Mouse (Mus musculus): ENCODE data around the gene Sdhc. TPM values are rescaled to one million over a fixed set of nuclear protein-coding genes. Genes with fewer than 3 reads are reported as not detected.

The Sdhc gene
- polyA plus RNA-seq, 1 experiment from 2014 or later = 226 TPM

- H3K9me3 ChIP-seq (ENCODE audit: control insufficient read depth, low read length) = no peaks in the 10 kb centered on the region
- ATAC-seq = no peak
- no peak overlapping the region for H3K4me2 ChIP-seq (ENCODE audit: low read length)
- no peaks in the 10 kb centered on the region for H3K27me3 ChIP-seq (replicated peaks; ENCODE audit: control insufficient read depth, insufficient read depth, low read length)
- no peaks in the 10 kb centered on the region for H3K36me3 ChIP-seq (ENCODE audit: control insufficient read depth, insufficient read depth)
- WGBS = 71% methylated on average over 3 of the region's 3 CpGs
- no peak overlapping the region for H3K4me3 ChIP-seq (replicated peaks; ENCODE audit: low read length)
- no peak overlapping the region for H3K9ac ChIP-seq (replicated peaks; ENCODE audit: low read depth, low read length)
- H3K27ac ChIP-seq (ENCODE audit: low read length) = no peak overlapping the region
- H3K4me1 ChIP-seq (replicated peaks; ENCODE audit: control insufficient read depth, insufficient read depth, low read length) = no peaks in the 10 kb centered on the region
Observed at GRCm38 (mm10) chr1:171171138-171171537, 20.7 kb upstream of the Sdhc start.

GRCm38 (mm10) chr1:171169913-171170312 lies 19.5 kb upstream of the Sdhc start:
- H3K4me3 ChIP-seq (replicated peaks; ENCODE audit: low read length) = no peak overlapping the region
- H3K27ac ChIP-seq (ENCODE audit: low read length) = no peak overlapping the region
- H3K9ac ChIP-seq (replicated peaks; ENCODE audit: low read depth, low read length) = no peak overlapping the region
- WGBS = 69% methylated on average over 3 of the region's 3 CpGs
- H3K36me3 ChIP-seq (ENCODE audit: control insufficient read depth, insufficient read depth) = no peaks in the 10 kb centered on the region
- no peaks in the 10 kb centered on the region for H3K4me1 ChIP-seq (replicated peaks; ENCODE audit: control insufficient read depth, insufficient read depth, low read length)
- no peaks in the 10 kb centered on the region for H3K27me3 ChIP-seq (replicated peaks; ENCODE audit: control insufficient read depth, insufficient read depth, low read length)
- no peaks in the 10 kb centered on the region for H3K9me3 ChIP-seq (ENCODE audit: control insufficient read depth, low read length)
- no peak overlapping the region for H3K4me2 ChIP-seq (ENCODE audit: low read length)
- no peak for ATAC-seq

- no peak overlapping the region for H3K4me2 ChIP-seq (ENCODE audit: low read length)
- H3K4me1 ChIP-seq (replicated peaks; ENCODE audit: control insufficient read depth, insufficient read depth, low read length) = no peaks in the 10 kb centered on the region
- H3K9me3 ChIP-seq (ENCODE audit: control insufficient read depth, low read length) = no peaks in the 10 kb centered on the region
- H3K4me3 ChIP-seq (replicated peaks; ENCODE audit: low read length) = no peak overlapping the region
- no peak for ATAC-seq
- no peaks in the 10 kb centered on the region for H3K36me3 ChIP-seq (ENCODE audit: control insufficient read depth, insufficient read depth)
- H3K27ac ChIP-seq (ENCODE audit: low read length) = no peak overlapping the region
- 91% methylated on average over 12 of the region's 12 CpGs for WGBS
- no peaks in the 10 kb centered on the region for H3K27me3 ChIP-seq (replicated peaks; ENCODE audit: control insufficient read depth, insufficient read depth, low read length)
- H3K9ac ChIP-seq (replicated peaks; ENCODE audit: low read depth, low read length) = no peak overlapping the region
Observed at GRCm38 (mm10) chr1:171168906-171169305, 18.5 kb upstream of the Sdhc start.

GRCm38 (mm10) chr1:171165629-171166345 lies 15.4 kb upstream of the Sdhc start:
- Histone ChIP-seq H3K36me3 (ENCODE audit: control insufficient read depth, insufficient read depth) (no peaks in the 10 kb centered on the region), H3K9ac (replicated peaks; ENCODE audit: low read depth, low read length) (no peak overlapping the region), H3K4me1 (replicated peaks; ENCODE audit: control insufficient read depth, insufficient read depth, low read length) (no peaks in the 10 kb centered on the region), H3K9me3 (ENCODE audit: control insufficient read depth, low read length) (no peaks in the 10 kb centered on the region), H3K4me3 (replicated peaks; ENCODE audit: low read length) (no peak overlapping the region), H3K27me3 (replicated peaks; ENCODE audit: control insufficient read depth, insufficient read depth, low read length) (peaks cover 2% of the 10 kb centered on the region; the same call in 1 of the 2 replicates), H3K4me2 (ENCODE audit: low read length) (no peak overlapping the region), H3K27ac (ENCODE audit: low read length) (no peak overlapping the region)
- WGBS = 81% methylated on average over 5 of the region's 5 CpGs
- ATAC-seq = no peak

- H3K9me3 ChIP-seq (ENCODE audit: control insufficient read depth, low read length) = no peaks in the 10 kb centered on the region
- peaks cover 8% of the 10 kb centered on the region for H3K27me3 ChIP-seq (replicated peaks; ENCODE audit: control insufficient read depth, insufficient read depth, low read length)
- no peak overlapping the region for H3K27ac ChIP-seq (ENCODE audit: low read length)
- no peaks in the 10 kb centered on the region for H3K36me3 ChIP-seq (ENCODE audit: control insufficient read depth, insufficient read depth)
- no peak overlapping the region for H3K4me3 ChIP-seq (replicated peaks; ENCODE audit: low read length)
- peaks cover 4% of the 10 kb centered on the region; the same call in 1 of the 2 replicates for H3K4me1 ChIP-seq (replicated peaks; ENCODE audit: control insufficient read depth, insufficient read depth, low read length)
- H3K9ac ChIP-seq (replicated peaks; ENCODE audit: low read depth, low read length) = no peak overlapping the region
- no peak overlapping the region for H3K4me2 ChIP-seq (ENCODE audit: low read length)
- WGBS = 37% methylated on average over 3 of the region's 3 CpGs
- no peak for ATAC-seq
Observed at GRCm38 (mm10) chr1:171164258-171164657, 13.9 kb upstream of the Sdhc start.

GRCm38 (mm10) chr1:171162526-171162925 lies 12.1 kb upstream of the Sdhc start:
- no peak overlapping the region for H3K27ac ChIP-seq (ENCODE audit: low read length)
- WGBS = 87% methylated on average over 3 of the region's 3 CpGs
- ATAC-seq = no peak
- H3K9me3 ChIP-seq (ENCODE audit: control insufficient read depth, low read length) = no peaks in the 10 kb centered on the region
- H3K9ac ChIP-seq (replicated peaks; ENCODE audit: low read depth, low read length) = no peak overlapping the region
- H3K4me1 ChIP-seq (replicated peaks; ENCODE audit: control insufficient read depth, insufficient read depth, low read length) = peaks cover 4% of the 10 kb centered on the region; the same call in 1 of the 2 replicates
- no peak overlapping the region for H3K4me3 ChIP-seq (replicated peaks; ENCODE audit: low read length)
- peaks cover 14% of the 10 kb centered on the region for H3K27me3 ChIP-seq (replicated peaks; ENCODE audit: control insufficient read depth, insufficient read depth, low read length)
- H3K4me2 ChIP-seq (ENCODE audit: low read length) = no peak overlapping the region
- H3K36me3 ChIP-seq (ENCODE audit: control insufficient read depth, insufficient read depth) = no peaks in the 10 kb centered on the region

- H3K27ac ChIP-seq (ENCODE audit: low read length) = no peak overlapping the region
- H3K9me3 ChIP-seq (ENCODE audit: control insufficient read depth, low read length) = no peaks in the 10 kb centered on the region
- H3K4me3 ChIP-seq (replicated peaks; ENCODE audit: low read length) = no peak overlapping the region
- ATAC-seq = no peak
- H3K36me3 ChIP-seq (ENCODE audit: control insufficient read depth, insufficient read depth) = no peaks in the 10 kb centered on the region
- 4% methylated on average over 15 of the region's 15 CpGs for WGBS
- peak overlapping the region; percentile 30 for H3K4me2 ChIP-seq (ENCODE audit: low read length)
- H3K9ac ChIP-seq (replicated peaks; ENCODE audit: low read depth, low read length) = no peak overlapping the region
- peaks cover 4% of the 10 kb centered on the region; the same call in 1 of the 2 replicates for H3K4me1 ChIP-seq (replicated peaks; ENCODE audit: control insufficient read depth, insufficient read depth, low read length)
- H3K27me3 ChIP-seq (replicated peaks; ENCODE audit: control insufficient read depth, insufficient read depth, low read length) = peaks cover 24% of the 10 kb centered on the region
Observed at GRCm38 (mm10) chr1:171159485-171159975, 9.1 kb upstream of the Sdhc start.

- no peaks in the 10 kb centered on the region for H3K36me3 ChIP-seq (ENCODE audit: control insufficient read depth, insufficient read depth)
- peaks cover 4% of the 10 kb centered on the region; the same call in 1 of the 2 replicates for H3K4me1 ChIP-seq (replicated peaks; ENCODE audit: control insufficient read depth, insufficient read depth, low read length)
- no peak overlapping the region for H3K27ac ChIP-seq (ENCODE audit: low read length)
- no peak for ATAC-seq
- no peak overlapping the region for H3K4me3 ChIP-seq (replicated peaks; ENCODE audit: low read length)
- no peaks in the 10 kb centered on the region for H3K9me3 ChIP-seq (ENCODE audit: control insufficient read depth, low read length)
- no peak overlapping the region for H3K4me2 ChIP-seq (ENCODE audit: low read length)
- peaks cover 24% of the 10 kb centered on the region for H3K27me3 ChIP-seq (replicated peaks; ENCODE audit: control insufficient read depth, insufficient read depth, low read length)
- H3K9ac ChIP-seq (replicated peaks; ENCODE audit: low read depth, low read length) = no peak overlapping the region
Observed at GRCm38 (mm10) chr1:171157965-171158364, 7.6 kb upstream of the Sdhc start.

- Histone ChIP-seq H3K9ac (replicated peaks; ENCODE audit: low read depth, low read length) (no peak overlapping the region), H3K4me1 (replicated peaks; ENCODE audit: control insufficient read depth, insufficient read depth, low read length) (peaks cover 4% of the 10 kb centered on the region; the same call in 1 of the 2 replicates), H3K9me3 (ENCODE audit: control insufficient read depth, low read length) (no peaks in the 10 kb centered on the region), H3K36me3 (ENCODE audit: control insufficient read depth, insufficient read depth) (no peaks in the 10 kb centered on the region), H3K27me3 (replicated peaks; ENCODE audit: control insufficient read depth, insufficient read depth, low read length) (peaks cover 24% of the 10 kb centered on the region), H3K27ac (ENCODE audit: low read length) (no peak overlapping the region), H3K4me2 (ENCODE audit: low read length) (no peak overlapping the region), H3K4me3 (replicated peaks; ENCODE audit: low read length) (no peak overlapping the region)
- WGBS = 74% methylated on average over 3 of the region's 3 CpGs
- ATAC-seq = no peak
Observed at GRCm38 (mm10) chr1:171156644-171157043, 6.2 kb upstream of the Sdhc start.

Measured in forebrain, embryonic 16.5 days (tissue).